Mouse (Mus musculus): ENCODE measurements around the gene Sys1.
A peak's percentile ranks its signal among the peaks of the same experiment; 100 is the strongest.

Gene Sys1

GRCm38 (mm10) chr2:164453887-164454500 lies 2.8 kb upstream of the Sys1 start:
- no peak for DNase-seq

GRCm38 (mm10) chr2:164454846-164455245 lies 1.9 kb upstream of the Sys1 start:
- DNase-seq = no peak

GRCm38 (mm10) chr2:164455421-164456190 lies 1.2 kb upstream of the Sys1 start:
- no peak for DNase-seq

GRCm38 (mm10) chr2:164456413-164456812 lies 351 bp upstream of the Sys1 start:
- DNase-seq = no peak

GRCm38 (mm10) chr2:164457942-164458341 lies 1.2 kb downstream of the Sys1 start:
- no peak for DNase-seq

GRCm38 (mm10) chr2:164458535-164458934 lies 1.8 kb downstream of the Sys1 start:
- no peak for DNase-seq

- peak; percentile 94 for DNase-seq
These were observed 4.2 kb downstream of the Sys1 start, which contains the start of gene Gm20458 for GRCm38 (mm10) chr2:164460745-164461551. Gene Gm20458, plus strand, starts transcription at chr2:164460967.

- DNase-seq = no peak
These were observed 8.4 kb downstream of the Sys1 start for GRCm38 (mm10) chr2:164465161-164465560.

- DNase-seq = no peak
These were observed 10.0 kb downstream of the Sys1 start for GRCm38 (mm10) chr2:164466787-164467186.

GRCm38 (mm10) chr2:164470254-164470653 lies 13.5 kb downstream of the Sys1 start:
- DNase-seq = peak; percentile 55

GRCm38 (mm10) chr2:164473624-164474023 lies 16.9 kb downstream of the Sys1 start, which contains the start of gene Trp53tg5:
Gene Trp53tg5, minus strand, starts transcription at chr2:164473724.
- no peak for DNase-seq

GRCm38 (mm10) chr2:164485681-164486257 lies 29.0 kb downstream of the Sys1 start, which contains the start of gene Dbndd2:
Gene Dbndd2, plus strand, starts transcription at chr2:164486106.
- DNase-seq = no peak

- DNase-seq = no peak
These were observed 29.7 kb downstream of the Sys1 start for GRCm38 (mm10) chr2:164486258-164487114.

GRCm38 (mm10) chr2:164487115-164487527 lies 30.4 kb downstream of the Sys1 start:
- DNase-seq = no peak

GRCm38 (mm10) chr2:164487812-164488211 lies 31.0 kb downstream of the Sys1 start:
- DNase-seq = no peak

GRCm38 (mm10) chr2:164494126-164494525 lies 37.4 kb downstream of the Sys1 start:
- DNase-seq = no peak

- no peak for DNase-seq
These were observed 39.6 kb downstream of the Sys1 start for GRCm38 (mm10) chr2:164496331-164496730.

GRCm38 (mm10) chr2:164496847-164497690 lies 40.3 kb downstream of the Sys1 start, which contains the start of gene Pigt:
Gene Pigt, plus strand, starts transcription at chr2:164497520.
- peak; percentile 86 for DNase-seq

GRCm38 (mm10) chr2:164497691-164498268 lies 41.0 kb downstream of the Sys1 start:
- no peak for DNase-seq

- no peak for DNase-seq
These were observed 42.6 kb downstream of the Sys1 start for GRCm38 (mm10) chr2:164499317-164499716.
